Mouse (Mus musculus) liver, embryonic 18 days (tissue): ENCODE data around the gene Nsd1. TPM values are rescaled to one million over a fixed set of nuclear protein-coding genes. Genes with fewer than 3 reads are reported as not detected.

Experiments used
- polyA plus RNA-seq: library from polyadenylated mRNA; depleted of rRNA; stranded (reverse); fragments of >200 nt; gene quantifications from 2 replicates; pipeline ENCODE4 v1.2.3, GENCODE M21; 2012; rRNA removed

Nsd1 gene
- 7.6 and 8.3 TPM in 2 replicates for polyA plus RNA-seq

DNA sequence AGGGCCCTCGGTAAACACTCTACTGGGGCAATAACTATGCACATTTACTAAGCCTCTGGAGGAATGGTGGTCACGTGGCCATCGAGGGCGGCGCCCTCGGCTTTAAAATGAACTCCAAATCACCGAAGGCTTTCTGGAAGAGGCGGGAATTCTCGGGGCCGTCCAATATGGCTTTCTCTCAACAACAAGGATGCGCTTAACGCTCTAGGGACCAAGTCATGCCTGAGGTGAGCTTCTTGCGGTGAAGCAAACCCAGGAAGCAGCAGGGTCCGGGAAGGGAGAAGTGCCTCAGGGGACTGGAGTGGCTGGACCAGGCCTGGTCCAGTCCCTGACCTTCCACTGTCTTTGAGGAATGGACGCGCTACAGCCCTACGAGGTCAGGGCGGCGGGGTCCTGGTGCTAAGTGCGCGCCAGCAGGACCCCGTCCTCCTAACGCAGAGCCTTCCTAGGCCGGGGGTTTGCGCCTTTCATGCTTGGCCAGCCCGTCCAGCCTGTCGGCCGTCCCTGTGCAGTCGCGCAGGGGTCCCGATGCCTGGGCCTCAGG lies at the start of gene Nsd1:
TSS of gene Nsd1 (plus strand) at position 134 of the 544 bp plus-strand sequence.

DNA sequence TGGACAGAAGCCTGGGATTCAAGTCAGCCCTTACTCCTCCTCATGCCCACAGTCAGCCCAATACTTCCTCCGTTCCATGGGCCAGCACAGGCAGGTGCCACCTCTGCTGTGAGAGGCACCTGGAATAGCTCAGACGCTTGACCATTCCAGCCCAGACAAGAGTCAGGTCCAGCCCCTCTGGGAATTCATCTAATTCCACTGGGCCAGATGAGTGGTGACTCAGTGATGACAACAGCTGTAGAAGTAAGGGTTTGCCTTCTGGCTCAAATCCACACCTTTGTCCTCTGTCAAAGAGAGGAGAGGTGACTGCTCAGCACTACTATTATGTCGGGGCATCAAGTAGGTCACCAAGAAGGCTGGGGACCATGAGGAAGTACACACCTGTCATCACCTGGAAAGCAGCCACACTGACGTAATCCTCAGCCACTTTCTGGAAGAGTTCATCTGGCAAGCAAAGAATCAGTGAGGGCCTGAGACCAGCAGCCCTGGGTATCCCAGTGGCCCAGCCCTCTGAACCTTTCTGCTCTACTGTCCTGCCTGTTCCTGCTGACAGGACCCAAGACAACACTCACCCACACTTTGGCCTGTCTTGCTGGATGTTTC lies 110.5 kb downstream of the Nsd1 start, which contains the start of gene Prelid1:
TSS of gene Prelid1 (plus strand) at position 570 of the 603 bp plus-strand sequence.

DNA sequence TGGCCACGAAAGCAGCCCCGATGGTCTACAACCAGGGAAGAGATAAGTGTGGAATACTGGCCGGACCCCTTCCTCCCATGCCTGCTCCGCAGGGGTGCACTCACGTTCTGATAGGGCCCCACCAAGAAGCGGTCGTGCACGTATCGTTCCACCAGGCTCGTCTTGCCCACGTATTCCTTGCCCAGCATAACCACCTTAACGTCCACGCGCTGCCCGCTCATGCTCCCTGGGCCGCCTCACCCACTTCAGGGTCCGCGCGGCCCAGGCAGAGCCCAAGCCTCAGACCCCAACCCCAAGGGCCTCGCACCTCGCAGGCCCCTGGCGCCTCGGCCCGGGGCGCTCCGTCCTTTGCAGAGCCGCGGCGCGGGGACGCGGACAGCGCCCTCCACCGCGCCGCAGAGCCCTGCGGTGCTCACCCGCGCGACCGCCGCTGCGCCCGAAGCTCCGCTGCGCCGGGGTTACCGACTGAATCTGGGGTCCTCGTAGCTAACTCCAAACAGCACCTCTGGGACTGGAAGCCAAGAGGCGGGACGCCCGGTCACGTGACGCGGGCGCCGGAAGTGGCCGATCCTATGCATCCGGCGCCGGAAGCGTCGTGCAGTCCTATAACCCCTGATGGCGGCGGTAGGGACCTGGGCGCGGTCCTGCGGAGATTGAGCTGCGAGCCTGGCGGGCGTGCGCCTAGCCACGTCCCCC lies 112.0 kb downstream of the Nsd1 start, which contains the start of gene Rab24:
TSS of gene Rab24 (minus strand) at position 513 of the 696 bp plus-strand sequence.

DNA sequence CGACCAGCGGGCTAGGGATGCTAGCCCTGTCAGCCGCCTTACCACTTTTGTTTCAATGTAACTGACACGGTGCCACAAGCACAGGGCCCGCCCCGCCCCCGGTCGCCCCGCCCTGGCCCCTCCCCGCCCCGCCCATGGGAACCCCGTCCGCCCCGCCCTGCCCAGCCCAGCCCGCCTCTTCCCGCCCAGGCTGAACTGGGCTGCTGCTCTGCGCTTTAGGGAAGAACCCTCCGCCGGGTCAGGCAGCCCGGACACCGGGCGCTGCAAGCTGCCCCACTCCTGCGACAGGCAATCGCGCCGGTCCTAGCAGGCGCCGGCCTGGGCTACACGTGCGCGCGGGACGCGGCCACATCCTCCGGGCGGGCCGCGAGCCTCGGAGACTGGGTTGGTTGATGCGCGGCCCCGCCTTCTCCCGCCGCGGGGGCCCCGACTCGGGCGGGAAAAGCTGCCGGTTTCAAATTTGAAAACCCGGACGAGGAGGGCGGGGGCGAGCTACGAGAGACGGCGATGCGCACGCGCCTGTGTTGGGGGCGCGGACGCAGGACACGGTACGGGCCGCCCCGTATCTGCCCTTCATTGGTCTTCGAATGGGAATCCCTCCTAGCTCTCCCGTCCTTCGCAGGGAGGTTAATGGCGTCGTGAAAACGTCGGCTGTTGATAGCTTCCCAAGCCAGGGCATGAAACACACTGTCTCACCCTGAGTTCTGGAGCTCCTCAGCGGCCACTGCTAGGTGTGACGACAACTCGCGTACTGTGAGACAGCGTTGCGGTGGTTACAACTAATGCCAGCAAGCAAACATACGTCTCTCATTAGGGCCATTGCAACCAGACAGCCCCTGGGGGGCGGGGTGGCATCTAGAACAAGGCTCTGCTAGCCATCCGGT lies 120.3 kb downstream of the Nsd1 start, which contains the start of gene Mxd3:
TSS of gene Mxd3 (minus strand) at position 141 of the 884 bp plus-strand sequence.

DNA sequence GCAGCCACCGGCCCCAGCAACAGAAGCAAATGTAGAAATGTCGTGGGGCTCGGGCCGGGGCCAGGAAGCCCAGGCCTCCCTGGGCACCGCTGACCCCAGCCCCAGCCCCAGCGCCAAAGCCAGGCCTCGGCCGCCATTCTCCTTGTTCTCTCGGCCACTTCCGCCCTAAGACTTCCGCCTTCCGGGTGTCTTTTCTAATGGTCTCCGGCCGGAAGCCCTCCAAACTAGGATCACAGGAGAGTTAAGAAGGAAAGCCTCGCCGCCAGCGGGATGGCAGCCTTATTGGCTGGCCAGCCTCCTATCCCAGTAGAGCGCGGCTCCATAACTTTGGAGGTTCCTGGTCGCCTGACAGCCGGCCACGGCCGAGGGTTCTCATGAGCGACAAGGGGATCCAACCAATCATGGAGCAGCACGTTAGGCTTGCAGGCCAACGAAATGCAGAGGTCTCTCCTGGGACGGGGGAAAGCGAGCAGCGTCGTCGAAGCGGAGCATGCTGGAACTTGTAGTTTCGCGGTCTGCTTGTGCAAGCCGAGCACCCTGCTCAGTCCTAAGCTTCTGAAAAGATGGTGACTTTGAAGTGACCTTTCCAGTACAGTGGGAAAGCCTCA lies 153.0 kb downstream of the Nsd1 start, which contains the start of gene Lman2:
TSS of gene Lman2 (minus strand) at position 331 of the 608 bp plus-strand sequence.

Other genes with a start within 250 kb of the Nsd1 start
- gene Hk3, start 188.4 kb upstream of the Nsd1 start, polyA plus RNA-seq, result 8.9 and 9.1 TPM in 2 replicates
- gene Uimc1, start 109.5 kb upstream of the Nsd1 start, polyA plus RNA-seq, result 9.8 and 11.8 TPM in 2 replicates
- gene Zfp346, start 104.5 kb upstream of the Nsd1 start, polyA plus RNA-seq, result 6.8 and 6.9 TPM in 2 replicates
- gene Gm17617, start 76.2 kb upstream of the Nsd1 start, polyA plus RNA-seq, result not detected in 2 replicates
- 4.9 and 5.9 TPM in 2 replicates for gene Fgfr4, start 57.1 kb upstream of the Nsd1 start, polyA plus RNA-seq
- 147 and 149 TPM in 2 replicates for gene Prelid1, start 110.7 kb downstream of the Nsd1 start, polyA plus RNA-seq
- 53.1 and 64.8 TPM in 2 replicates for gene Rab24, start 112.2 kb downstream of the Nsd1 start, polyA plus RNA-seq
- gene Mxd3, start 120.0 kb downstream of the Nsd1 start, polyA plus RNA-seq, result 14.6 and 15.5 TPM in 2 replicates
- 49.8 and 52.0 TPM in 2 replicates for gene Lman2, start 153.0 kb downstream of the Nsd1 start, polyA plus RNA-seq
- gene Rgs14, start 159.9 kb downstream of the Nsd1 start, polyA plus RNA-seq, result 4.3 and 5.2 TPM in 2 replicates
- gene Slc34a1, start 188.4 kb downstream of the Nsd1 start, polyA plus RNA-seq, result not detected in 2 replicates
- not detected in 2 replicates for gene Pfn3, start 205.4 kb downstream of the Nsd1 start, polyA plus RNA-seq
- gene F12, start 217.0 kb downstream of the Nsd1 start, polyA plus RNA-seq, result 238 and 242 TPM in 2 replicates
- gene Grk6, start 235.3 kb downstream of the Nsd1 start, polyA plus RNA-seq, result 20.6 and 24.2 TPM in 2 replicates